Mouse (Mus musculus): ENCODE measurements around the gene Sae1. TPM values are rescaled to one million over a fixed set of nuclear protein-coding genes. Genes with fewer than 3 reads are reported as not detected.
A peak's percentile ranks its signal among the peaks of the same experiment; 100 is the strongest.

Sae1 gene
- polyA plus RNA-seq, 1 experiment from 2014 or later, result 282 TPM

- H3K9me3 ChIP-seq, result no peaks in the 10 kb centered on the region
- WGBS, result 90% methylated on average over 8 of the region's 8 CpGs
These were observed 103.6 kb downstream of the Sae1 start for GRCm38 (mm10) chr7:16284001-16284400.

GRCm38 (mm10) chr7:16282334-16282733 is 105.3 kb downstream of the Sae1 start:
- H3K4me1 ChIP-seq, result peaks cover 17% of the 10 kb centered on the region
- WGBS, result 90% methylated on average over 13 of the region's 13 CpGs
- H3K36me3 ChIP-seq, result peaks cover 64% of the 10 kb centered on the region
- H3K9me3 ChIP-seq, result no peaks in the 10 kb centered on the region
- H3K9ac ChIP-seq, result no peak overlapping the region
- H3K4me2 ChIP-seq, result no peak overlapping the region
- H3K4me3 ChIP-seq, result no peak overlapping the region
- H3K27ac ChIP-seq, result no peak overlapping the region
- ATAC-seq (ENCODE audit: insufficient number of reproducible peaks, low FRiP score, low TSS enrichment, low read depth), result no peak
- no peaks in the 10 kb centered on the region for H3K27me3 ChIP-seq

More at GRCm38 (mm10) chr7:16284001-16284400, 103.6 kb downstream of the Sae1 start:
- peaks cover 49% of the 10 kb centered on the region for H3K36me3 ChIP-seq
- no peak overlapping the region for H3K4me3 ChIP-seq
- no peak overlapping the region for H3K4me2 ChIP-seq
- no peak overlapping the region for H3K27ac ChIP-seq
- H3K4me1 ChIP-seq, result peaks cover 17% of the 10 kb centered on the region
- ATAC-seq (ENCODE audit: insufficient number of reproducible peaks, low FRiP score, low TSS enrichment, low read depth), result no peak
- no peak overlapping the region for H3K9ac ChIP-seq
- no peaks in the 10 kb centered on the region for H3K27me3 ChIP-seq

- Histone ChIP-seq H3K9me3 (no peaks in the 10 kb centered on the region), H3K4me3 (no peak overlapping the region), H3K4me2 (no peak overlapping the region), H3K27ac (0 out of 2 replicates have a peak overlapping the region, but pooled peaks have one; percentile 30), H3K9ac (no peak overlapping the region), H3K36me3 (peaks cover 80% of the 10 kb centered on the region), H3K27me3 (no peaks in the 10 kb centered on the region), H3K4me1 (peaks cover 17% of the 10 kb centered on the region)
- ATAC-seq (ENCODE audit: insufficient number of reproducible peaks, low FRiP score, low TSS enrichment, low read depth), result no peak
- 66% methylated on average over 11 of the region's 11 CpGs for WGBS
These were observed 106.9 kb downstream of the Sae1 start for GRCm38 (mm10) chr7:16280721-16281120.

GRCm38 (mm10) chr7:16274922-16275890 is 112.4 kb downstream of the Sae1 start:
- H3K4me1 ChIP-seq, result peaks cover 31% of the 10 kb centered on the region
- no peak for ATAC-seq (ENCODE audit: insufficient number of reproducible peaks, low FRiP score, low TSS enrichment, low read depth)
- peak overlapping the region; percentile 80; the same call in 1 of the 2 replicates for H3K4me3 ChIP-seq
- H3K4me2 ChIP-seq, result no peak overlapping the region
- H3K27me3 ChIP-seq, result no peaks in the 10 kb centered on the region
- WGBS, result 80% methylated on average over 10 of the region's 10 CpGs
- no peaks in the 10 kb centered on the region for H3K9me3 ChIP-seq
- H3K27ac ChIP-seq, result peak overlapping the region; percentile 94; the same call in 1 of the 2 replicates
- peaks cover 46% of the 10 kb centered on the region for H3K36me3 ChIP-seq
- no peak overlapping the region for H3K9ac ChIP-seq

GRCm38 (mm10) chr7:16273766-16274140 is 113.9 kb downstream of the Sae1 start:
- Histone ChIP-seq H3K4me3 (peak overlapping the region; percentile 80), H3K27me3 (no peaks in the 10 kb centered on the region), H3K9me3 (no peaks in the 10 kb centered on the region), H3K4me1 (peaks cover 31% of the 10 kb centered on the region), H3K36me3 (peaks cover 37% of the 10 kb centered on the region), H3K27ac (peak overlapping the region; percentile 94), H3K9ac (peak overlapping the region; percentile 43), H3K4me2 (peak overlapping the region; percentile 89)
- WGBS, result 0% methylated on average over 18 of the region's 18 CpGs
- ATAC-seq (ENCODE audit: insufficient number of reproducible peaks, low FRiP score, low TSS enrichment, low read depth), result peak; percentile 77

GRCm38 (mm10) chr7:16273081-16273765 is 114.4 kb downstream of the Sae1 start, which contains the start of gene Inafm1:
Gene Inafm1, minus strand, starts transcription at chr7:16273617.
- H3K36me3 ChIP-seq, result peaks cover 33% of the 10 kb centered on the region
- peak within 1 kb of the TSS; percentile 89 for H3K4me2 ChIP-seq
- WGBS, result under 1% methylated on average over 39 of the region's 49 CpGs
- ATAC-seq (ENCODE audit: insufficient number of reproducible peaks, low FRiP score, low TSS enrichment, low read depth), result peak; percentile 88
- H3K4me3 ChIP-seq, result peak within 1 kb of the TSS; percentile 80
- H3K27me3 ChIP-seq, result no peaks in the 10 kb centered on the region
- H3K9me3 ChIP-seq, result no peaks in the 10 kb centered on the region
- peak within 1 kb of the TSS; percentile 94 for H3K27ac ChIP-seq
- peak within 1 kb of the TSS; percentile 81 for H3K9ac ChIP-seq
- H3K4me1 ChIP-seq, result peaks cover 31% of the 10 kb centered on the region

GRCm38 (mm10) chr7:16272681-16273080 is 114.9 kb downstream of the Sae1 start:
- no peaks in the 10 kb centered on the region for H3K27me3 ChIP-seq
- peak overlapping the region; percentile 94 for H3K27ac ChIP-seq
- ATAC-seq (ENCODE audit: insufficient number of reproducible peaks, low FRiP score, low TSS enrichment, low read depth), result peak; percentile 69
- no peaks in the 10 kb centered on the region for H3K9me3 ChIP-seq
- peak overlapping the region; percentile 81 for H3K9ac ChIP-seq
- H3K4me3 ChIP-seq, result peak overlapping the region; percentile 80
- peak overlapping the region; percentile 89 for H3K4me2 ChIP-seq
- under 1% methylated on average over 36 of the region's 46 CpGs for WGBS
- H3K4me1 ChIP-seq, result peaks cover 31% of the 10 kb centered on the region
- H3K36me3 ChIP-seq, result peaks cover 28% of the 10 kb centered on the region

GRCm38 (mm10) chr7:16271139-16271538 is 116.5 kb downstream of the Sae1 start:
- Histone ChIP-seq H3K27me3 (no peaks in the 10 kb centered on the region), H3K9me3 (no peaks in the 10 kb centered on the region), H3K36me3 (peaks cover 13% of the 10 kb centered on the region), H3K4me1 (peaks cover 31% of the 10 kb centered on the region), H3K4me2 (0 out of 2 replicates have a peak overlapping the region, but pooled peaks have one; percentile 89), H3K27ac (no peak overlapping the region), H3K4me3 (no peak overlapping the region), H3K9ac (no peak overlapping the region)
- no peak for ATAC-seq (ENCODE audit: insufficient number of reproducible peaks, low FRiP score, low TSS enrichment, low read depth)
- 66% methylated on average over 1 of the region's 1 CpGs for WGBS

Other genes with a start within 250 kb of the Sae1 start
- 18.3 and 19.8 TPM in 2 replicates for gene Meis3, start 212.7 kb downstream of the Sae1 start, polyA plus RNA-seq (2015; fragmentation: Nextera tagmentation; extraction: Ambion mirVana)
- 12.1 and 13.5 TPM in 2 replicates for gene Dhx34, start 165.8 kb downstream of the Sae1 start, polyA plus RNA-seq (2015; fragmentation: Nextera tagmentation; extraction: Ambion mirVana)
- gene C5ar2, start 143.7 kb downstream of the Sae1 start, polyA plus RNA-seq (2015; fragmentation: Nextera tagmentation; extraction: Ambion mirVana), result 0.17 and 0.26 TPM in 2 replicates
- gene C5ar1, start 128.3 kb downstream of the Sae1 start, polyA plus RNA-seq (2015; fragmentation: Nextera tagmentation; extraction: Ambion mirVana), result 5.3 and 5.4 TPM in 2 replicates
- gene Inafm1, start 114.2 kb downstream of the Sae1 start, polyA plus RNA-seq (2015; fragmentation: Nextera tagmentation; extraction: Ambion mirVana), result 23.9 and 28.1 TPM in 2 replicates
- 26.6 and 27.0 TPM in 2 replicates for gene Ccdc9, start 101.0 kb downstream of the Sae1 start, polyA plus RNA-seq (2015; fragmentation: Nextera tagmentation; extraction: Ambion mirVana)
- 6.4 and 7.0 TPM in 2 replicates for gene Bbc3, start 79.4 kb downstream of the Sae1 start, polyA plus RNA-seq (2015; fragmentation: Nextera tagmentation; extraction: Ambion mirVana)
- 12.3 and 14.1 TPM in 2 replicates for gene Zc3h4, start 13.1 kb upstream of the Sae1 start, polyA plus RNA-seq (2015; fragmentation: Nextera tagmentation; extraction: Ambion mirVana)
- 36.6 and 39.2 TPM in 2 replicates for gene Tmem160, start 65.0 kb upstream of the Sae1 start, polyA plus RNA-seq (2015; fragmentation: Nextera tagmentation; extraction: Ambion mirVana)
- gene Npas1, start 89.9 kb upstream of the Sae1 start, polyA plus RNA-seq (2015; fragmentation: Nextera tagmentation; extraction: Ambion mirVana), result 0.20 and 0.22 TPM in 2 replicates
- gene Arhgap35, start 227.2 kb upstream of the Sae1 start, polyA plus RNA-seq (2015; fragmentation: Nextera tagmentation; extraction: Ambion mirVana), result 14.3 and 15.7 TPM in 2 replicates

All from limb, embryonic 15.5 days (tissue).